Mouse (Mus musculus) liver (tissue): Measurements from ENCODE around the gene Necab2.

Experiments
- DNase-seq: peaks from one replicate; pipeline ENCODE4 v3.0.0-alpha.2; 2020; ENCODE audit warnings: mixed read lengths

Necab2 gene

GRCm38 (mm10) chr8:119428766-119429327 is 17.7 kb upstream of the Necab2 start:
- no peak for DNase-seq

DNA sequence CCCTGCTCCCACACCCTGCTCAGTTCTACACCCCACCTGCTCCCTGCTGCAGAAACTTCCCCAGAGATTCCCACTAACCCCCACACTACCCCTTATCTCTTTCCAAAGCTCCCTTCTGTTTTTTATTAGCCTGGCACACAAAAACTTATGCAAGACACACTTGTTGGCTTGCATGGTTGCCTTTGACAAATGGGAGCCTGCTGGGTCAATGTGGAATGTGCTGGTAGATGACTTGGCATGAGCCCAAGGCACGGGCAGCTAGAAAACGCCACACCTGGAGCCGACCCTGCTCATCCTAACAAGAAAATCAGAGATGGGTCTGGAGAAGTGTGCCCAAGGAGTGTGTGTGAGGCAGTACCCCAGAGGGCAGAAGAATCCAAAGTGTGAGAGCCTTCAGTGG is 17.0 kb upstream of the Necab2 start:
- DNase-seq = no peak

- DNase-seq = no peak
Measured at GRCm38 (mm10) chr8:119430250-119430649, 16.3 kb upstream of the Necab2 start.

DNA sequence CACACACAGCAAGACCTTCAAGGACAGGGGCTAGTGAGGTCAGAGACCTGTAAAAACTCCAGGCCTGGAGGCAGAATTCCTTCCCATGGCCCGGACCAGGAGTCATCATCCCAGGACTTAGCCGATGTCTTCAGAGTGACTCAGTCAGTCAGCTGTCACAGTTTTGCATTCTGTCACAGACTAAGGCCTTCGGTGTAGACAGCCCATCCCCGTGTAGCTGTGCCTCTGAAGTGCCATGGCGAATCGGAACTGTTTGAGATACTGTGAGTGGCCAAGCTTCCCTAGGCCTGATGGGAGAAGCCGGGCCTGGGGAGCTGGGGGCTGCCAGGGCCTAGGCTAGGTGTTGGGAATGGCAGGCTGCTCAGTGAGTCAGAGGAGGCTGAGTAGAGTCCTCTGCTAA is 15.8 kb upstream of the Necab2 start:
- no peak for DNase-seq

DNA sequence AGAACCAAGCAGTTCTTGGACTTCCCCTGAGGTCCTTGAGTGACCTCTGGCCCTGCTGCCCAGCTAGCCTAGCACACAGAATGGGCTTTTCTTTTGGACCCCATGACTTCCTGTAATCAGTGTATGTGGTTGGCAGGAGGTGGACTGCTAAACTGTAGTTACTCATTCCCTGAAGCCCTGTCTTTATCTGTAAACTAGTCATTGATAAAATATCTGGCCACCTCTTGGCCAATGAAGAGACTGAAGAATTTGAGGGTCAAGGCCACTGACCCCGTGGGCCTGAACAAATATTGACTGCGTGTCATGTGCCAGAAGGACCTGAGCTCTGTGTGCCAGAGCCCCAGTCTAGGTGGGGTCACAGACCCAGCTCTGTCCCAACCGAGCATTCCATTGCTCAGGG is 14.1 kb upstream of the Necab2 start:
- DNase-seq = peak; percentile 58

- no peak for DNase-seq
Measured at GRCm38 (mm10) chr8:119433582-119434174, 12.8 kb upstream of the Necab2 start, which contains the start of gene Osgin1. Gene Osgin1 (plus strand): TSS chr8:119434124.

- no peak for DNase-seq
Measured at GRCm38 (mm10) chr8:119434569-119434968, 11.9 kb upstream of the Necab2 start.

DNA sequence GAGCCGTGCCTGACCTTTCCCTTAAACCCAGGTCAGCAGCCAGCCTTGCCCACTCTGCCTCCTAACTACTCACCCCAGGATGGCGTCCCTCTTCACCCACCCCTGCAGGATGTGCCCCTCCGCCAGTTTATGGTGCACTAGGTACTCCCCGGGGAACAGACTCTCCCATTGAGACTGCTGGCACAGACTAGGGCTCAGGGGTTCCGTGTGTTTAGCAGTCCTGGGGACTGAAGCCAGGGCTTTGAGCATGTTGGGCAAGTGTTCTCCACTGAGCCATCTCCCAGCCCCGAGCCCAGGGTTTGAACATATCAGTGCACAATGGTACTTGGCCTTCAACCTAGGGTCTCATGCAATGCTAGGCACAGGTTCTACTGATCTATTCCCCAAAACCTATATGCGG is 11.0 kb upstream of the Necab2 start:
- no peak for DNase-seq

DNA sequence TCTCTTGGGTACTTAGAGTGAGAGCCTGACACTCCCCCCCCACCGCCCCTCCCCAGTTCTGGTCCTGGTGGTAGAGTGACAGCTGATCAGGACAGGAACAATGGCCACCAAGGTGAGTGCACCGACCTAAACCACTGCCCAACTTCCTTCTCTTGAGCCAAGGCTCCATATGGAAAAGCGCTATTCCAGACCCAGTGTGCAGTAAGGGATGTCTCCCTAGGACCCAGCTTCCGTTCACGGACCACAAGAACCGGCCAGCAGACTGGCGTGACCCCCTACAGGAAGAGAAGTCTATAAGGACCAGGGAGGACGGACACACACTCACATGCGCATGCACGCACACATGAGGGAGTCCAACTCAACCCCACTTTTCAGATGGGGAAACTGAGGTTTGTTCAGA is 10.2 kb upstream of the Necab2 start:
- no peak for DNase-seq

DNA sequence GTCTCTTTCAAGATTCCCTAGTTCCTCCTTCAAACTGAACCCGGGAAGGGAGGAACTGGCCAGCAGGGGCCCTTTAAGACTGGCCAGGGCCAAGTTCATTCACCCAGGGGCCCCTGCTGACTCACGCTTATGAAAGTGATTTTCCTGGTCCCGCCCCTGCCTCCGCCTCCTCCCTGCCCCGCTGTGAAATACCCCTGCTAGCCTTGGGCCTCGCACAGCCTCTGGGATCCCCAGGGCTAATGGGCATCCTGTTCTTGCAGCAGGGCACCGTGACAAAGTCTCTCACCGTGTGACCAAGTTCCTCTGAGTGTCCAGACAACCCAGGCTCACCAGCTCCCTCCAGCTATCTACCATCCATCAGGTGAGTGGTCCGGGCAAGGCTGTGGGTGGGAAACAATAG is 9.6 kb upstream of the Necab2 start:
- peak; percentile 77 for DNase-seq

GRCm38 (mm10) chr8:119437506-119437905 is 9.0 kb upstream of the Necab2 start:
- DNase-seq = no peak

GRCm38 (mm10) chr8:119438876-119439275 is 7.6 kb upstream of the Necab2 start:
- no peak for DNase-seq

- no peak for DNase-seq
Measured at GRCm38 (mm10) chr8:119439424-119439823, 7.1 kb upstream of the Necab2 start.

DNA sequence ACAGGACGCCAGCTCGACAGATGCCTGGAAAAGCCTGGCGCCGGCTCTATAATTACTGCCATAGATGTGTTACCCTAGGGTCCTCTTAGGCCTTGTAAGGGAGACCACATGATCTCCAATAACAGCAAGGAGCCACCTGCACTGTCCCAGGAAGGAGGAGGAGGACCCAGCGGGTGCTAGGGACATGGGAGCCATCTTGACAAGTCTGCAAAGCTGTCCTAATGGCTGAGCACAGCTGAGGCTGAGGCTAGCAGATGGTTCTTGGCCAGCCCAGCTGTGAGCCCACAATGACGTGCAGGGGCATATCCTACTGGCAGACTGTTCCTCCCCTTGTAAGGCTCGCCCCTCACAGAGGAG is 6.6 kb upstream of the Necab2 start:
- DNase-seq = no peak

- DNase-seq = peak; percentile 66
Measured at GRCm38 (mm10) chr8:119440250-119440951, 6.1 kb upstream of the Necab2 start.

- no peak for DNase-seq
Measured at GRCm38 (mm10) chr8:119440952-119441270, 5.6 kb upstream of the Necab2 start.

DNA sequence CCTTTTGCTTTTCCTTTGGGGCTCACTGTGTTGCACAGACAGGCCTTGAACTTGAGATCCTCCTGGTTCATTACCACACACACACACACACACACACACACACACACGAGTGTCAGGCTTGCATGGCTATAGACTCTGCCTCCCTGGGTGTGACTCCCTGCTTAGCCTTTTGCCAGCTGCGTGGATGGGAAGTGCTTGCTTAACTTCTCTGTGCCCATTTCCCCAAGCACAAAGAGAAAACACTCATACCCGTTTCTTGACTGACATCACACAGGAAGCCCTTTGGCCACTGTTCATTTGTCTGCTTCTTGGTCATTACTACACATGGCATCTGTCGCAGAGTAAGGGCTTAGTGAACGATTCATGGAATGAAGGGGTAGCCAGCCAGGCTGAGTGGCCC is 4.5 kb upstream of the Necab2 start:
- no peak for DNase-seq

- DNase-seq = no peak
Measured at GRCm38 (mm10) chr8:119442970-119443369, 3.5 kb upstream of the Necab2 start.

- no peak for DNase-seq
Measured at GRCm38 (mm10) chr8:119446990-119447780, 666 bp downstream of the Necab2 start.

GRCm38 (mm10) chr8:119447781-119448170 is 1.3 kb downstream of the Necab2 start:
- DNase-seq = no peak

DNA sequence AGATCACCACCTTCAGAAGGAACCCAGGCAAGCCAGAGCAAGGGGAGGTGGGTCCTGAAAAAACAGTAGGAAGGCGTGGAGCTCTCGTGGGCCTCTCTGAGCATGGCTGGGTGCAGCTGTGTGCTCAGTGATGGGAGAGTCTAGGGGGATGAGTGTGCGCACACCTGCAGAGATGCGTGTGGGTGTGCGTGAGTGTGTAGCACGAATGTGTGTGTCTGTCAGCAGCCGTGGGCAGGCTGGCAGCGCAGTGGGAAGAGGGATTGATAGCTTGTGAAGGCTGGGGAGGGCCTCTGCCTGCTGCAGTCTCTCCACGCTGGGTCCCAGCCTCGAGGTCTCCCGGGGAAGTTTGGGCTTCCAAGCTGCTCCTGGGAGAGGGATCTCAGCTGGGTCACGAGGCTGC is 3.1 kb downstream of the Necab2 start:
- no peak for DNase-seq

- DNase-seq = no peak
Measured at GRCm38 (mm10) chr8:119451131-119451530, 4.6 kb downstream of the Necab2 start.

GRCm38 (mm10) chr8:119452919-119453318 is 6.4 kb downstream of the Necab2 start:
- DNase-seq = no peak

GRCm38 (mm10) chr8:119456045-119456444 is 9.5 kb downstream of the Necab2 start:
- no peak for DNase-seq
